Comparison of ENCODE assay signal across 17 mouse cellular contexts in genomic region chr2:125155504-125155903, GRCm38 (mm10). TPM values are rescaled to one million over a fixed set of nuclear protein-coding genes. Genes with fewer than 3 reads are reported as not detected.
DNase-seq lines count a peak whose midpoint lies in the region; ATAC-seq and TF ChIP-seq lines count a peak whose summit lies in the region.
"Had no signal": no experiment of that assay in that cellular context is flagged by ENCODE, and none has a peak within 500 bp of the region (broad histone marks: within the 10 kb centered on the region; RNA-seq: fewer than 3 reads in every experiment).

No protein-coding gene starts in this region.

- no peaks in the 10 kb centered on the region for H3K4me1 ChIP-seq in hindbrain, postnatal 0 days (ENCODE audit: insufficient read depth, low read length)
- 0 out of 2 replicates have a peak, but pooled peaks cover 7% of the 10 kb centered on the region for H3K4me1 ChIP-seq in hindbrain, embryonic 12.5 days
- no peaks in the 10 kb centered on the region for H3K4me1 ChIP-seq in lung, postnatal 0 days (ENCODE audit: insufficient read depth, low read depth, low read length)
- H3K4me1 ChIP-seq in embryonic facial prominence, embryonic 14.5 days (ENCODE audit: control insufficient read depth, insufficient read depth, low read length), result no peaks in the 10 kb centered on the region

- 37% methylated on average over 2 of the region's 2 CpGs for WGBS in hindbrain, postnatal 0 days
- WGBS in hindbrain, embryonic 12.5 days, result 13% methylated on average over 2 of the region's 2 CpGs
- 7% methylated on average over 2 of the region's 2 CpGs for WGBS in lung, postnatal 0 days
- WGBS in embryonic facial prominence, embryonic 14.5 days, result 9% methylated on average over 2 of the region's 2 CpGs

- H3K4me3 ChIP-seq in hindbrain, postnatal 0 days (ENCODE audit: low read length), result no peak overlapping the region
- H3K4me3 ChIP-seq in hindbrain, embryonic 12.5 days, result no peak overlapping the region
- no peak overlapping the region for H3K4me3 ChIP-seq in lung, postnatal 0 days (ENCODE audit: low read depth, low read length)
- no peak overlapping the region for H3K4me3 ChIP-seq in embryonic facial prominence, embryonic 14.5 days (ENCODE audit: low read depth, low read length)
- H3K4me3 ChIP-seq: heart, adult 2 months had no signal

- H3K27ac ChIP-seq in hindbrain, postnatal 0 days, result no peak overlapping the region
- H3K27ac ChIP-seq in hindbrain, embryonic 12.5 days, result no peak overlapping the region
- peak overlapping the region; percentile 26; the same call in 1 of the 2 replicates for H3K27ac ChIP-seq in lung, postnatal 0 days (ENCODE audit: low read length)
- H3K27ac ChIP-seq in embryonic facial prominence, embryonic 14.5 days (replicated peaks; ENCODE audit: low read depth, low read length), result no peak overlapping the region
- H3K27ac ChIP-seq: heart, adult 2 months; liver, embryonic 14.5 days; macrophage had no signal

- CTCF ChIA-PET in Patski (lab: Charles Lee), result interaction anchor here (0.9 kb wide), 1 partner anchor 1053 kb away, joined by 3 read pairs; no protein-coding TSS in a partner anchor

- no peak for ATAC-seq in hindbrain, postnatal 0 days
- ATAC-seq in hindbrain, embryonic 12.5 days (ENCODE audit: low FRiP score), result no peak
- ATAC-seq in lung, postnatal 0 days, result no peak
- no peak for ATAC-seq in Patski
- no peak for ATAC-seq in embryonic facial prominence, embryonic 14.5 days (ENCODE audit: low read depth)
- ATAC-seq: intestine, embryonic 16.5 days; midbrain, embryonic 16.5 days had no signal

- in situ Hi-C loops in Patski (cut with MboI; ENCODE audit: low pct_unique_long_range_greater_than_20kb), result no loop called here

- TF ChIP-seq EP300 in lung, postnatal 0 days (IDR thresholded peaks at IDR 0.05), result no peak

- no peaks in the 10 kb centered on the region for H3K36me3 ChIP-seq in hindbrain, postnatal 0 days (ENCODE audit: insufficient read depth, low read length)
- no peaks in the 10 kb centered on the region for H3K36me3 ChIP-seq in hindbrain, embryonic 12.5 days
- no peaks in the 10 kb centered on the region for H3K36me3 ChIP-seq in lung, postnatal 0 days (ENCODE audit: insufficient read depth, low read length)
- H3K36me3 ChIP-seq in embryonic facial prominence, embryonic 14.5 days (ENCODE audit: control insufficient read depth, insufficient read depth, low read length), result no peaks in the 10 kb centered on the region

- intact Hi-C loops in gastrocnemius, postnatal 36 days (cut with DNase I), result no loop called here

- no peak overlapping the region for H3K9ac ChIP-seq in hindbrain, postnatal 0 days (replicated peaks; ENCODE audit: low read length)
- no peak overlapping the region for H3K9ac ChIP-seq in hindbrain, embryonic 12.5 days
- H3K9ac ChIP-seq in lung, postnatal 0 days (replicated peaks; ENCODE audit: low read depth), result no peak overlapping the region
- H3K9ac ChIP-seq in embryonic facial prominence, embryonic 14.5 days (ENCODE audit: low read depth, low read length), result no peak overlapping the region
- H3K9ac ChIP-seq: liver, embryonic 14.5 days had no signal

- POLR2A ChIA-PET in Patski (lab: Charles Lee), result no interaction called here

- H3K4me2 ChIP-seq in hindbrain, postnatal 0 days (ENCODE audit: low read depth, low read length), result no peak overlapping the region
- no peak overlapping the region for H3K4me2 ChIP-seq in hindbrain, embryonic 12.5 days (replicated peaks)
- H3K4me2 ChIP-seq in lung, postnatal 0 days (replicated peaks; ENCODE audit: low read depth, low read length), result no peak overlapping the region
- H3K4me2 ChIP-seq in embryonic facial prominence, embryonic 14.5 days (ENCODE audit: low read depth, low read length), result no peak overlapping the region

- peak; percentile 40 for DNase-seq in hindbrain, postnatal 0 days (ENCODE audit: low spot score)
- no peak for DNase-seq in lung, postnatal 0 days (ENCODE audit: low spot score)
- DNase-seq in lung, postnatal 14 days, result no peak
- no peak for DNase-seq in Patski (ENCODE audit: low read depth, low spot score)
- peak; percentile 12 for DNase-seq in embryonic facial prominence, embryonic 14.5 days (ENCODE audit: low spot score)
- no peak for DNase-seq in gastrocnemius, postnatal 36 days
- no peak for DNase-seq in cerebellum, postnatal 36 days
- DNase-seq: cerebellum, adult 2 months; heart, adult 2 months; heart, postnatal 14 days had no signal

- H3K27me3 ChIP-seq in hindbrain, postnatal 0 days (ENCODE audit: insufficient read depth, low read length), result no peaks in the 10 kb centered on the region
- H3K27me3 ChIP-seq in hindbrain, embryonic 12.5 days, result no peaks in the 10 kb centered on the region
- no peaks in the 10 kb centered on the region for H3K27me3 ChIP-seq in lung, postnatal 0 days (replicated peaks; ENCODE audit: insufficient read depth, low read length)
- peaks cover 31% of the 10 kb centered on the region for H3K27me3 ChIP-seq in Patski
- H3K27me3 ChIP-seq in embryonic facial prominence, embryonic 14.5 days (replicated peaks; ENCODE audit: control insufficient read depth, insufficient read depth, low read length), result no peaks in the 10 kb centered on the region

- peak; percentile 37; the same call in 1 of the 2 replicates for TF ChIP-seq CTCF in hindbrain, postnatal 0 days (IDR thresholded peaks at IDR 0.05; ENCODE audit: low read depth)
- no peak for TF ChIP-seq CTCF in lung, postnatal 0 days (IDR thresholded peaks at IDR 0.05)
- peak; percentile 25 for TF ChIP-seq CTCF in Patski (IDR thresholded peaks at IDR 0.05)

- H3K9me3 ChIP-seq in hindbrain, postnatal 0 days (ENCODE audit: low read length), result no peaks in the 10 kb centered on the region
- no peaks in the 10 kb centered on the region for H3K9me3 ChIP-seq in hindbrain, embryonic 12.5 days (replicated peaks)
- H3K9me3 ChIP-seq in lung, postnatal 0 days (ENCODE audit: low read length), result no peaks in the 10 kb centered on the region
- H3K9me3 ChIP-seq in embryonic facial prominence, embryonic 14.5 days (ENCODE audit: control insufficient read depth, low read length), result no peaks in the 10 kb centered on the region

RNA-seq across cellular contexts. Expression of gene Slc12a1, which starts 3.2 kb away (rescaled TPM):
- total RNA-seq in hindbrain, postnatal 0 days (2014; rRNA removed), result 0.29 TPM in 1 of 2 replicates, not detected in the other
- 0.10 and 0.11 TPM in 2 replicates for polyA plus RNA-seq in hindbrain, postnatal 0 days (2015; fragmentation: Nextera tagmentation; extraction: Ambion mirVana)
- polyA plus RNA-seq in hindbrain, embryonic 12.5 days (2016; fragmentation: Nextera tagmentation; extraction: Ambion mirVana), result 0.05 and 0.19 TPM in 2 replicates
- polyA plus RNA-seq in lung, postnatal 0 days (2015; fragmentation: Nextera tagmentation; extraction: Ambion mirVana), result 0.06 TPM in 2 replicates
- polyA plus RNA-seq in Patski (2021), result 0.09 TPM
- polyA plus RNA-seq in embryonic facial prominence, embryonic 14.5 days (2014; fragmentation: Nextera tagmentation; extraction: Ambion mirVana), result not detected in 2 replicates
- total RNA-seq in gastrocnemius, postnatal 36 days (2021), result not detected
- total RNA-seq: heart, adult 2 months; heart, postnatal 14 days; neutrophil, adult 5-6 weeks had no signal
- polyA plus RNA-seq: forebrain, embryonic 11.5 days; heart, adult 2 months; intestine, embryonic 16.5 days; liver, embryonic 14.5 days; macrophage had no signal

RNA-seq across cellular contexts. Expression of gene Ctxn2, which starts 19.0 kb away (rescaled TPM):
- total RNA-seq in hindbrain, postnatal 0 days (2014; rRNA removed), result 10.2 and 10.9 TPM in 2 replicates
- polyA plus RNA-seq in hindbrain, postnatal 0 days (2015; fragmentation: Nextera tagmentation; extraction: Ambion mirVana), result 37.6 and 39.4 TPM in 2 replicates
- polyA plus RNA-seq in hindbrain, embryonic 12.5 days (2016; fragmentation: Nextera tagmentation; extraction: Ambion mirVana), result 0.41 and 0.61 TPM in 2 replicates
- not detected in 2 replicates for polyA plus RNA-seq in lung, postnatal 0 days (2015; fragmentation: Nextera tagmentation; extraction: Ambion mirVana)
- not detected for polyA plus RNA-seq in Patski (2021)
- not detected in 2 replicates for polyA plus RNA-seq in embryonic facial prominence, embryonic 14.5 days (2014; fragmentation: Nextera tagmentation; extraction: Ambion mirVana)
- total RNA-seq in gastrocnemius, postnatal 36 days (2021), result not detected
- total RNA-seq: heart, adult 2 months; heart, postnatal 14 days; neutrophil, adult 5-6 weeks had no signal
- polyA plus RNA-seq: forebrain, embryonic 11.5 days; heart, adult 2 months; liver, embryonic 14.5 days; macrophage had no signal

RNA-seq across cellular contexts. Expression of gene Myef2, which starts 32.0 kb away (rescaled TPM):
- total RNA-seq in hindbrain, postnatal 0 days (2014; rRNA removed), result 52.7 and 54.4 TPM in 2 replicates
- 153 and 161 TPM in 2 replicates for polyA plus RNA-seq in hindbrain, postnatal 0 days (2015; fragmentation: Nextera tagmentation; extraction: Ambion mirVana)
- 229 and 255 TPM in 2 replicates for polyA plus RNA-seq in hindbrain, embryonic 12.5 days (2016; fragmentation: Nextera tagmentation; extraction: Ambion mirVana)
- polyA plus RNA-seq in lung, postnatal 0 days (2015; fragmentation: Nextera tagmentation; extraction: Ambion mirVana), result 35.9 and 37.0 TPM in 2 replicates
- 134 TPM for polyA plus RNA-seq in Patski (2021)
- 92.6 and 101 TPM in 2 replicates for polyA plus RNA-seq in embryonic facial prominence, embryonic 14.5 days (2014; fragmentation: Nextera tagmentation; extraction: Ambion mirVana)
- 1 to 10 TPM; 3.0 to 3.6 TPM for total RNA-seq in gastrocnemius, postnatal 36 days (2021)

Comparison
In these comparisons a context has a peak if more than half of its experiments do, and no peak if none do; other contexts are left out.
1. RNA of gene Ctxn2, which starts 19.0 kb away (polyA plus RNA-seq): 37.6 to 39.4 TPM in hindbrain, postnatal 0 days; 0.41 to 0.61 TPM in hindbrain, embryonic 12.5 days, not detected in lung, postnatal 0 days, not detected in embryonic facial prominence, embryonic 14.5 days and not detected in Patski (single experiment); every median in the first group is over 10 times any median in the second.
2. DNase-seq: peak in hindbrain, postnatal 0 days (single experiment) and embryonic facial prominence, embryonic 14.5 days (single experiment); none in lung, postnatal 0 days (single experiment), lung, postnatal 14 days (single experiment), Patski (single experiment), gastrocnemius, postnatal 36 days (0 of 2) and cerebellum, postnatal 36 days (0 of 2).